Mouse (Mus musculus) bone marrow, adult 2 months (tissue): ENCODE measurements around the gene Ier5l.

Experiments
- CTCF ChIP-seq: fragments of 200-500 bp; IDR thresholded peaks from 2 replicates; pipeline ENCODE4 v1.5.1; 2011; ENCODE audit warnings: low read length, control low read depth; ENCODE audit not compliant: control insufficient read depth, insufficient read depth
- POLR2A ChIP-seq: fragments of 200-500 bp; IDR thresholded peaks from 2 replicates; pipeline ENCODE4 v1.6.1; 2011; ENCODE audit warnings: low read depth, mild to moderate bottlenecking, control low read depth, low read length, borderline replicate concordance; ENCODE audit not compliant: control insufficient read depth

GRCm38 (mm10) chr2:30466787-30467186, 7.2 kb downstream of the Ier5l start:
- TF ChIP-seq CTCF = no peak
- TF ChIP-seq POLR2A = no peak
